Mouse (Mus musculus) CD8-positive naive resting alpha-beta T cell, adult 2 months (primary cell): ENCODE results near the gene Wdfy1.

Experiments used
- DNase-seq, 2 experiments: peaks; one replicate each; pipeline ENCODE4 v3.0.0; 2022; ENCODE audit warnings: low read depth in 2 of 2, low spot score in 2 of 2

Wdfy1 gene

GRCm38 (mm10) chr1:79659598-79659997 is 116.3 kb downstream of the Wdfy1 start:
- DNase-seq = no peak

DNA sequence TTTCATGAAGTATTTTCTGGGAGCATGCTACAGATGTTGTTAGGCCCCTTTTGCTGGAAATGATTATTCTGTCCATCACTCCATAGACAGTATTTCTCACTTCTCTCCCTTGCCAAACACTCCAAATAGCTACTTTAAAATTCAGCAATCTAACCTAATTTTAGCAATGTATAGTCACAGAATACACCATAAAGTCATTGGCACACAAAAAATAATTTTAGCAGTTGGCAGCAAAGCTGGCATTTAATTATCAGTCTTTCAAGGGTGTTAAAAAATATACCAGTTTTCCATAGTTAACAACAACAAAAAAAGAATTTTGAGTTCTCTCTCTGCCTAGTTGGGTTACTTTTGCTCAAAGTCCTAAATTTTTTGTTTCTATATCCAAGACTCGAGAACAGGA is 118.5 kb downstream of the Wdfy1 start:
- DNase-seq = no peak

DNA sequence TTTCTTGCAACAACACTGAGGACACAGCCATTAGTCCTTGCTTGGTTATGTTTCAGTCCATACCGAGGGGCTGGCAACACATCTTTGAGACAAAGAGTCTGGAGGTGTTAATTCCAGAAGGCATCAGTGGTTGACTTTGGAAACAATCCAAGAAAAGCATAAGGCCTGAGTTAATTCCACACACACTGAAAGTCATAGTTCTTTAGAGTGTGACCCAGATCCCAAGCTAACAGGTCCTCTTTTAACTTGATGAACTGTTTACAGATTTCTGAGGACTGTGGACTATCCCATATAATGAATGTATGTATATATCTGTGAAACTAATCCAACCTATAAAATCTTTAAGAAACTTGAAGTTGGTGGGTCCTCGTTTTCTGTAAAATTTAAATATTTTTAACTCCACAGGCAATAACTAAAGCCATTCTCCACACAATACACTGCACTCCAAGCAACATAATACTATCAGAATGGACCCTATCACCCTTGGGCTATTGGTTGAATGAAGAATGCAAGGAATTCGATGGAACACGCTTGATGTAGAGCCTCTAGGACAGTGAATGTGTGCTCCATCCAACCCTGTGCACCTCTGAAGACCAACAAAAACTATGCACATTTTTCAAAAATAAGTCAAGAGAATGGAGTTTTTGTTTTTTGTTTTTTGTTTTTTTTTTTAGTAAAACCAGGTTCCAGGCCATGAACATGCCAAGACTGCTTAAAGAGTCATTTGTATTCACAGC is 120.0 kb downstream of the Wdfy1 start:
- DNase-seq = no peak

DNA sequence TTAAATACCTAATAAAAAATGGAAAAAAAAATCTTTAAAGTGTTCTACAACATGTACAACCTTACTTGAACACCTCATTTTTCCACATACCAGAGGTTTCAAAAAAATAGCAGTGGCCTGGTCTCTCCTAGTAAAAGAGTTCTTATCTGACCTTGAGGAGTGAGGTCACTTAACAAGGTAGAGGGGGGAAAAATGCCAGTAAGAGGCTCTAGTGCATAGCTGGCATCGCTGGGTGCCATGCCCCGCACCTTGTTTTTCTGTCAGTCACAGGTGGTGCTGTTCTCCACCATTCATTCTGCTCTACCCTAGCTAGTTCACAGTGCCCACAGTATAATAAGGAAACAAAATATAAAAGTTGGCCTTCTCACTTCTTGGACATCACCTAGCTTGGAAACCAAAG is 121.0 kb downstream of the Wdfy1 start:
- DNase-seq = no peak
